Mouse (Mus musculus) ES-E14 (cell line): ENCODE results near the gene Slc48a1.

ENCODE experiments used
- CHD2 ChIP-seq: IDR thresholded peaks from 2 replicates; pipeline ENCODE4 v1.6.1; 2014; ENCODE audit warnings: mild to moderate bottlenecking, low read depth, low read length, inconsistent platforms
- HCFC1 ChIP-seq: IDR thresholded peaks from 2 replicates; pipeline ENCODE4 v1.6.1; 2012; ENCODE audit warnings: low read length, inconsistent platforms, borderline replicate concordance; ENCODE audit not compliant: insufficient read depth
- MAFK ChIP-seq: IDR thresholded peaks from 2 replicates; pipeline ENCODE4 v1.6.1; 2014; ENCODE audit warnings: mild to moderate bottlenecking, low read depth, low read length, inconsistent platforms; ENCODE audit not compliant: insufficient read depth
- ZC3H11A ChIP-seq: IDR thresholded peaks from 2 replicates; pipeline ENCODE4 v1.6.1; 2012; ENCODE audit warnings: low read depth, mild to moderate bottlenecking, inconsistent platforms, low read length, borderline replicate concordance
- ZNF384 ChIP-seq: IDR thresholded peaks from 2 replicates; pipeline ENCODE4 v1.6.1; 2012; ENCODE audit warnings: low read depth, low read length, inconsistent platforms

- TF ChIP-seq HCFC1: no peak
- TF ChIP-seq CHD2: no peak
- no peak for TF ChIP-seq ZC3H11A
- TF ChIP-seq ZNF384: no peak
- TF ChIP-seq MAFK: no peak
Measured at GRCm38 (mm10) chr15:97824042-97824441, 45.7 kb downstream of the Slc48a1 start.
